Mouse (Mus musculus) colon, adult 2 months (tissue): ENCODE results near the gene Zfp958. TPM values are rescaled to one million over a fixed set of nuclear protein-coding genes. Genes with fewer than 3 reads are reported as not detected.

ENCODE experiments used
- polyA plus RNA-seq: library from polyadenylated mRNA; depleted of rRNA; stranded (reverse); fragments of >200 nt; gene quantifications from 2 replicates; pipeline ENCODE4 v1.2.3, GENCODE M21; 2012; rRNA removed

Zfp958 gene
- 0.41 and 0.67 TPM in 2 replicates for polyA plus RNA-seq

GRCm38 (mm10) chr8:4612932-4613853, at the start of gene Zfp958:
Gene Zfp958, plus strand, starts transcription at chr8:4613167.

Other genes with a start within 250 kb of the Zfp958 start
- gene Cers4, start 120.1 kb upstream of the Zfp958 start, polyA plus RNA-seq, result 73.2 and 77.5 TPM in 2 replicates
- gene Shcbp1, start 166.4 kb downstream of the Zfp958 start, polyA plus RNA-seq, result 0.43 and 0.55 TPM in 2 replicates